Mouse (Mus musculus) midbrain, postnatal 0 days (tissue): ENCODE data around the gene Rnase12. TPM values are rescaled to one million over a fixed set of nuclear protein-coding genes. Genes with fewer than 3 reads are reported as not detected.
A peak's percentile ranks its signal among the peaks of the same experiment; 100 is the strongest.

Source experiments
- ATAC-seq: fragments of 200-750 bp; cut with Nextera tagmentation; 2 replicates; pipeline ENCODE4 v1.8.0; 2017; ENCODE audit warnings: moderate number of reproducible peaks, mild to moderate bottlenecking, moderate TSS enrichment, moderate library complexity; ENCODE audit not compliant: low FRiP score
- DNase-seq: peaks from one replicate; pipeline ENCODE4 v3.0.0-alpha.2; 2015; ENCODE audit warnings: low spot score
- H3K27ac ChIP-seq: fragments of 300-500 bp; sonication (generic); 2 replicates; pipeline ENCODE4 v1.5.1; 2014; ENCODE audit warnings: low read depth, mild to moderate bottlenecking, low read length, mixed read lengths
- H3K27me3 ChIP-seq: fragments of 300-500 bp; sonication (generic); 2 replicates; pipeline ENCODE4 v1.6.1; 2014; ENCODE audit warnings: low read length, control low read depth, mixed read lengths; ENCODE audit not compliant: insufficient read depth
- H3K36me3 ChIP-seq: fragments of 300-500 bp; sonication (generic); 2 replicates; pipeline ENCODE4 v1.6.1; 2014; ENCODE audit warnings: low read length, control low read depth, mixed read lengths; ENCODE audit not compliant: insufficient read depth
- H3K4me1 ChIP-seq: fragments of 300-500 bp; sonication (generic); 2 replicates; pipeline ENCODE4 v1.6.1; 2014; ENCODE audit warnings: mild to moderate bottlenecking, control low read depth, antibody characterized with exemption, low read length, mixed read lengths; ENCODE audit not compliant: insufficient read depth
- H3K4me2 ChIP-seq: fragments of 300-500 bp; sonication (generic); 2 replicates; pipeline ENCODE4 v1.6.1; 2014; ENCODE audit warnings: low read depth, mild to moderate bottlenecking, low read length, mixed read lengths; ENCODE audit not compliant: poor library complexity, severe bottlenecking
- H3K4me3 ChIP-seq: fragments of 300-500 bp; sonication (generic); 2 replicates; pipeline ENCODE4 v1.5.1; 2014; ENCODE audit warnings: low read depth, mild to moderate bottlenecking, low read length, moderate library complexity
- H3K9ac ChIP-seq: fragments of 300-500 bp; sonication (generic); replicated peaks from 2 replicates; pipeline ENCODE4 v1.6.1; 2014; ENCODE audit warnings: mild to moderate bottlenecking, low read length, moderate library complexity, mixed read lengths; ENCODE audit not compliant: poor library complexity, severe bottlenecking
- H3K9me3 ChIP-seq: fragments of 300-500 bp; sonication (generic); 2 replicates; pipeline ENCODE4 v1.6.1; 2016; ENCODE audit warnings: low read length, control low read depth
- CTCF ChIP-seq: IDR thresholded peaks from 2 replicates; pipeline ENCODE4 v1.5.1; 2016; ENCODE audit warnings: antibody characterized with exemption, mild to moderate bottlenecking
- WGBS: fragments of 180-500 bp; shearing (Covaris S2); extraction: QIAGEN DNeasy Blood & Tissue Kit; methylation state at CpG from one replicate; pipeline ENCODE4 v1.1.7; 2014; 5-methylcytosine and 5-hydroxymethylcytosine counted together
- polyA plus RNA-seq: library from polyadenylated mRNA; unstranded; fragments of >200 nt; fragmentation: Nextera tagmentation; extraction: Ambion mirVana; gene quantifications from 2 replicates; pipeline ENCODE4 v1.2.1, GENCODE M21; 2015
- total RNA-seq: library from RNA; depleted of rRNA; stranded (reverse); fragments of >200 nt; gene quantifications from 2 replicates; pipeline ENCODE4 v1.2.3, GENCODE M21; 2014

Rnase12 gene
- total and polyA plus RNA-seq, 2 experiments from 2014 or later, result not detected

GRCm38 (mm10) chr14:51087762-51088161, 30.3 kb upstream of the Rnase12 start:
- Histone ChIP-seq H3K36me3 (no peaks in the 10 kb centered on the region), H3K4me2 (peak overlapping the region; percentile 64), H3K9ac (no peak overlapping the region), H3K4me1 (peaks cover 5% of the 10 kb centered on the region; the same call in 1 of the 2 replicates), H3K27ac (no peak overlapping the region), H3K9me3 (no peaks in the 10 kb centered on the region), H3K4me3 (peak overlapping the region; percentile 74), H3K27me3 (no peaks in the 10 kb centered on the region)
- no peak for TF ChIP-seq CTCF
- 10% methylated on average over 9 of the region's 9 CpGs for WGBS
- DNase-seq (peak; percentile 24), ATAC-seq (no peak)

- Histone ChIP-seq H3K36me3 (no peaks in the 10 kb centered on the region), H3K4me1 (peaks cover 5% of the 10 kb centered on the region; the same call in 1 of the 2 replicates), H3K4me3 (no peak overlapping the region), H3K27ac (no peak overlapping the region), H3K9ac (no peak overlapping the region), H3K27me3 (no peaks in the 10 kb centered on the region), H3K9me3 (no peaks in the 10 kb centered on the region), H3K4me2 (no peak overlapping the region)
- WGBS, result 80% methylated on average over 4 of the region's 4 CpGs
- no peak for TF ChIP-seq CTCF
- ATAC-seq (no peak), DNase-seq (no peak)
Measured at GRCm38 (mm10) chr14:51085911-51086310, 28.4 kb upstream of the Rnase12 start.

GRCm38 (mm10) chr14:51085086-51085485, 27.6 kb upstream of the Rnase12 start:
- ATAC-seq (no peak), DNase-seq (no peak)
- Histone ChIP-seq H3K36me3 (no peaks in the 10 kb centered on the region), H3K9me3 (no peaks in the 10 kb centered on the region), H3K4me1 (peaks cover 5% of the 10 kb centered on the region; the same call in 1 of the 2 replicates), H3K27me3 (no peaks in the 10 kb centered on the region), H3K9ac (no peak overlapping the region), H3K27ac (no peak overlapping the region), H3K4me2 (no peak overlapping the region), H3K4me3 (no peak overlapping the region)
- TF ChIP-seq CTCF, result no peak
- 78% methylated on average over 2 of the region's 2 CpGs for WGBS

- 15% methylated on average over 7 of the region's 7 CpGs for WGBS
- peak overlapping the region; percentile 56 for H3K4me3 ChIP-seq
- H3K36me3 ChIP-seq, result no peaks in the 10 kb centered on the region
- DNase-seq, result no peak
- peaks cover 5% of the 10 kb centered on the region; the same call in 1 of the 2 replicates for H3K4me1 ChIP-seq
- 0 out of 2 replicates have a peak overlapping the region, but pooled peaks have one; percentile 24 for H3K9ac ChIP-seq
- peak overlapping the region; percentile 89 for H3K4me2 ChIP-seq
- no peak for TF ChIP-seq CTCF
- no peak for ATAC-seq
- H3K27ac ChIP-seq, result no peak overlapping the region
- no peaks in the 10 kb centered on the region for H3K27me3 ChIP-seq
- H3K9me3 ChIP-seq, result no peaks in the 10 kb centered on the region
Measured at GRCm38 (mm10) chr14:51083805-51084204, 26.3 kb upstream of the Rnase12 start.

GRCm38 (mm10) chr14:51082599-51083581, 25.4 kb upstream of the Rnase12 start:
- Histone ChIP-seq H3K4me1 (peaks cover 5% of the 10 kb centered on the region; the same call in 1 of the 2 replicates), H3K4me3 (peak overlapping the region; percentile 56), H3K27ac (no peak overlapping the region)

GRCm38 (mm10) chr14:51081035-51081434, 23.6 kb upstream of the Rnase12 start:
- no peak overlapping the region for H3K4me2 ChIP-seq
- no peaks in the 10 kb centered on the region for H3K36me3 ChIP-seq
- H3K27me3 ChIP-seq, result no peaks in the 10 kb centered on the region
- DNase-seq, result no peak
- H3K4me3 ChIP-seq, result no peak overlapping the region
- H3K27ac ChIP-seq, result no peak overlapping the region
- TF ChIP-seq CTCF, result no peak
- no peak for ATAC-seq
- peaks cover 5% of the 10 kb centered on the region; the same call in 1 of the 2 replicates for H3K4me1 ChIP-seq
- no peaks in the 10 kb centered on the region for H3K9me3 ChIP-seq
- H3K9ac ChIP-seq, result no peak overlapping the region
- WGBS, result 98% methylated on average over 2 of the region's 2 CpGs

More at GRCm38 (mm10) chr14:51082599-51083581, 25.4 kb upstream of the Rnase12 start:
- Histone ChIP-seq H3K4me2 (peak overlapping the region; percentile 89), H3K36me3 (no peaks in the 10 kb centered on the region), H3K9ac (peak overlapping the region; percentile 54; the same call in 1 of the 2 replicates), H3K9me3 (no peaks in the 10 kb centered on the region), H3K27me3 (no peaks in the 10 kb centered on the region)
- WGBS, result 2% methylated on average over 38 of the region's 40 CpGs
- ATAC-seq, result peak; percentile 70
- DNase-seq, result peak; percentile 54
- TF ChIP-seq CTCF, result no peak
